Mouse (Mus musculus): ENCODE results near the gene Usp49.
"Not testable (repeated sequence)": the region's sequence is repeated elsewhere in the genome, so short reads cannot be mapped to it uniquely, and the experiment has no call there.

Usp49 gene

DNA sequence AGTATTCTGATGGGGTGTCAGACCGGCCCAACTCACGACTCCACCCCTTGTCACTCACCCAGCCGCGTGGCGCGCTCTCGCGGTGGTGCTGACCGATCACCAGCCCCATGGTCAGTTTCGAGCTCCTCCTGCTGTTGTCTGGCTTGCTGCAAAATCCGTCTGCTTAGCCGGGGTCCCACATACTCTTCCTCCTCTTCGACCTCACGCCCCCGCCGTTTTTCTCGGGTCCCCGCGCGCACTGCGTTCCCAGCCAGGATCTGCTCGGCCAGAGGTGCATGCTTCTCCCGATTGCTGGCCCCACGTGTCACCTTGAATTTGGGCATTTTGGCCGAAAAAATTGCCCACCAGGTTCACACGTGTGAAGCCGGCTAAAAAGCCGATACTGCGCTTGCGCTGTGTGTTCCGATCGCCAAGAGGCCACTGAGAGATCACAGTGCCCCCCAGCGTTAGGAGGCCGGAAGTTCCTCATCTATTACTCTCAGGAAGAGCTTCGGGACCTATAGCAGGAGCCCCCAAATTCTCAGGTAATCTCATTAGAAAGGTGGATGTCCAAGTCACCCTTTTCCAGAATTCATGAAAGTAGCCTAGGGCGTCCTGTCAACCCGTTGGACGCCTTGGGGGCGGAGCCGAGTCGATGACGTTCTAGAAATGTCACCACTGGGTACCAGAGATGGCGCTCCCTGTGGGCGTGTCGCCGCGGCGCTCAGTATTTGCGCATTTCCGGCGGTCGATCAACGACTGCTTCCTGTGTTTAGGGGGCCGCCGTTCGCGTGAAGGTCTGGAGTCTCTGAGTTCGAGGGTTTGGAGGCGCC lies 19.4 kb upstream of the Usp49 start, which contains the start of the genes Bysl, Med20 and Gm20517:
Gene Bysl, minus strand, starts transcription at position 644 of the 812 bp plus-strand sequence.
Gene Med20, plus strand, starts transcription at position 734 of the 812 bp plus-strand sequence.
Gene Gm20517, plus strand, starts transcription at position 741 of the 812 bp plus-strand sequence.
- DNase-seq, result peak; percentile 98

DNA sequence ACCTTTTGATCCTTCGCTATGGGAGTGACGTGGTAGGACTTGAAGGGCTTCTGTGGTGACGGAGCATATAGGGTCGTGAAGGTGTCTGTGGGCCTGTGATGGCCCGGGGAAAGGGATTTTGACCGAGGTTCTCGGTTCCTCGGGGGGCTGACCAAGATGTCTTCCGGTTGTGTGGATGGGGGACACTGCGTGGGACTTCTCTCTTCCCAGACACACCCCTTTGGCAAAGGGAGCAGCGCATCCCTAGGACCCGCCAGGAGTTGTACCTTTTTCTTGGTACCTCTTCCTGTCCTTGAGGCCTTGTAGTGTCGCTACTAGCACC lies 18.9 kb upstream of the Usp49 start:
- DNase-seq, result no peak

DNA sequence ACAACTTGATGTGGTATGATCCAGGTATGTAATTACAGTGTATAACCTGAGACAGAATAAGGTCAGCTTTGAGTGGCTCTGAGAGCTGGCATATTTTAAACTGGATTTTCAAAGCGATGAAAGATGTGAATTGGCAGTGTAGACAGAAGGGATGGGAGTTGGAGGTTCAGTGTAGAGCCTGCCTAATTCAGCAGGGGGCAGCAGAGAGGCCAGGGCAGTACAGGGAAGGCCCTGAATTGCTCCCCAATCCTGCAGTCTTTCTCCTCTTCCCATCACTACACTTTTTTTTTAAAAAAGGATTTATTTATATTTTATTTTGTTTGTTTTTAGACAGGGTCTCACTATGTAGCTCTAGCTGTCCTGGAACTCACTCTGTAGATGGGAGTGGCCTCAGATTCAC lies 16.5 kb upstream of the Usp49 start:
- peak; percentile 64 for DNase-seq

DNA sequence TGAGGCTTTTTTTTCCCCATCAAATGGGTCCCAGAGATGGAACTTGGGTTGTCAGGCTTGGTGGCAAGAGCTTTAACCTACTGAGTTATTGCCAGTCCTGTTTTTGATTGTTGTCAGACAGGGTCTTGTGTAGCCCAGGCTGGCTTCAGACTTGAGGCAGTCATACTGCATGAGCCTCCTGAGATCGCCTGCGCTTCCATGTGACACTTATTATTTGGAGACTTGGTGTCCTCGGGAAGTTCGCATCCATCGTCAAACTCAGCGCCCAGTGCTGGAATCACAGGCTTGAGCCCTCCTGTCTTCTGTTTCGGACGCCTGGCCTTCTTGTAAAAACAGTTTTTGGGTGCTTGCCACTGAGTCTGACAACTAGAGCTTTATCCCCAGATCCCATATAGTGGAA lies 14.4 kb upstream of the Usp49 start:
- DNase-seq, result no peak

DNA sequence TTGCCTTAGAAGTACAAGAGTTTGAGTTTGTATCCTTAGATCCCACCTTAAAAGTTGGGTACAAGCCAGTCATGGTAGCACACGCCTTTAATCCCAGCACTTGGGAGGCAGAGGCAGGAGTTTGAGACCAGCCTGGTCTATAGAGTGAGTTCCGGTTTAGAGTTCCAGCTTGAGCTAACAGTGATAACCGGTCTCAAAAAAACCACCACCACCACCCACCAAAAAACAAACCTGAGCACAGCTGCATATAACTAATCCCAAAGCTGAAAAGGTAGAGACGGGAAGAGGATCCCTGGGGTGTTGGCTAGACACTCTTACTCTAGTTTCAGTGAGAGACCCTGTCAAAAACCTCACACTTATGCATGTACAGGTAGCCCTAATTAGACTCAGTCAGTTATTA lies 13.8 kb upstream of the Usp49 start:
- no peak for DNase-seq

DNA sequence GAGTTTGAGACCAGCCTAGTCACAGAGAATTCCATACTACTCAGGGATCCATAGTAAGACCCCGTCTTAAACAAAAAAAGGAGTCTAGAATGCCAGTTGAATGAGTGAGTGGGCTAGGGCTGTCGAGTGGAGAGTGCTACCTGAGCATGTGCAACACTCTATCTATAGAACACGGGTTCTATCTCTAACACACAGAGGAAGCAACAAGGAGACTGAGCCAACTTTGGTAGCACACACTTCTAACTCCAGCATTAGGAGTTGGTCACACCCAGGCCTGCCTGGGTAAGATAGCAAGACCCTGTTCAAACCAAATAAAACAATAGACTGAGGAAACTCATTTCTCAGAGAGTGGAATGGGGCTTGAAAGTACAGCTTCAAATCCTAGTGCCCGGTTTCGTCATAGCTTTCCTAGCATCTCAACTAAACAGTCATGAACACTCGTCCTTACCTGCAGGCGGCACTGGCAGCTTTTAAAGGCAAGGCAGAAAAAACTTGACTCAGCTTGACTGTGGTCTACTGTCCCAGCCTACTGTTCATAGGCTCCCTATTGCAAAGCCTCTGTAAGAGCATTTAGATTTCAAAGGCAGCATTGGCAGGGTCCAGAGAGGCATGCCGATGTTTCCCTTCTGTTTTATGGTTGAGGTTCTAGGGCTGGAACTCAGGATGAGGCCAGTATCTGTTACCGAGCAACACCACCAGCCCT lies 12.7 kb upstream of the Usp49 start:
- DNase-seq, result no peak

DNA sequence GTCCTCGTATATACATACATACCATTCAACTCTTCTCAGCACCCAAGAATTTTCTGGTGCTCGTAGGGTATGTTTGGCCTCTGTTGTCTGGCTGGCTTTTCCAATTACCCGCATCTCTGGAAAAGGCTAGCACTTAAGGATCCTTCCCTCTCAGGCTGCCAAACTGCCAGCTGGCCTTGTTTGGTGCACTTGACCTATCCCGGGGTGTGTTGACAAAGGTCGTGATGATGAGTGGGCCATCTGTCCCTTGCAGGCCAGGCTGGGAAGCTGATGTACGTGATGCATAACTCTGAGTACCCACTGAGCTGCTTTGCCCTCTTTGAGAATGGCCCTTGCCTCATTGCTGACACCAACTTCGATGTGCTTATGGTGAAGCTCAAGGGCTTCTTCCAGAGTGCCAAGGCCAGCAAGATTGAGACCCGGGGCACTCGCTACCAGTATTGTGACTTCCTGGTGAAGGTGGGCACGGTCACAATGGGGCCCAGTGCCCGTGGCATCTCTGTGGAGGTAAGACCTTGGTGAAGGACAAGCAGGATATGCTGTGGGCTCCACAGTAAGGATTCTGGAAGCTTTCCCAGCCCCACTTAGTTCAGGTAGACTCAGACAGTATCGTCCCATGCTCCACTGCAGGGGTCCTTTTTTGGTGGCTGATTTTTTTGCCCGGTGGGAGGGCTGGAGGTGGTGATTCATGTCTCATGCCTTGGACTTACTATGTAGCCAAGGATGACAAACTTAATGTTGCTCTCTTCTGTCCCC lies 11.8 kb upstream of the Usp49 start:
- DNase-seq, result no peak

DNA sequence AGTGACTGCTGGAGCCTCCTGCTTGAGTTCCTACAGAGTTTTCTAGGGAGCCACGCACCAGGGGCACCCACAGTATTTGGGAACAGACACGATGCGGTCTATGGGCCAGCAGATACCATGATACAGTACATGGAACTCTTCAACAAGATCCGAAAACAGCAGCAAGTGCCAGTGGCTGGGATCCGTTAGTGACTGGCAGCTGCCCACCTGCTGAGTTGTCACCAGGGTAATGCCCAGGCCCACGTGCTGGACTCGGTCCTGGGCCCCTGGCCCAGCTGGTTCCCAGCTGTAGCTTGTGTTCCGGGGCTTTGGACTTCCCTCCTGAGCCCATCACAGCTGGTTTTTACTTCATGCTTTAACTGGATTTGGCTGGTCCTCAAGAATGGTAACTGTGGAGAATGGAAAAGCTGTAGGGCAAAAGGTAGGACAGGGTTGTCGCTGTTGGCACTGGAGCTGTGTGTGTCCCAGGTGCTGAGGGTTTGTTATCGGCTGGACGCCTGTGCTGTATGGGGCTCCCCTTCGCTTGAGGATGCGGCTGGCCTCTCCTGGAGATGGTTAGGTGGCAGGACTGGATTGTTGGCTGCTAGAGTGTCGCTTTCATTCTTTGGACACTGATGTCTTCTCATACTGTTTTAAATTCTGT lies 7.5 kb upstream of the Usp49 start:
- DNase-seq, result no peak

DNA sequence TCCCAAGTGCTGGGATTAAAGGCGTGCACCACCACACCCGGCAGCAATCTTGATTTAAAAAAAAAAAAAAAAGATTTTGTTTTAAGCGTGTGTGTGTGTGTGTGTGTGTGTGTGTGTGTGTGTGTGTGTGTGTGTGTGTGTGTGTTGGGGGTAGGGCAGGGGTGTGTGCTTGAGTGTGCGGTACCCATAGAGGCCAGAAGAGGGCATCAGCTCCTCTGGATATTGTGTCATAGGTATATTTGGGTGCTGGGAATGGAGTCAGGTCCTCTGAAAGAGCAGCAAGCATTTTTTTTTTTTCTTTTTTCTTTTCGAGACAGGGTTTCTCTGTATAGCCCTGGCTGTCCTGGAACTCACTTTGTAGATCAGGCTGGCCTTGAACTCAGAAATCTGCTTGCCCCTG lies 5.9 kb upstream of the Usp49 start:
- DNase-seq, result not testable (repeated sequence)

DNA sequence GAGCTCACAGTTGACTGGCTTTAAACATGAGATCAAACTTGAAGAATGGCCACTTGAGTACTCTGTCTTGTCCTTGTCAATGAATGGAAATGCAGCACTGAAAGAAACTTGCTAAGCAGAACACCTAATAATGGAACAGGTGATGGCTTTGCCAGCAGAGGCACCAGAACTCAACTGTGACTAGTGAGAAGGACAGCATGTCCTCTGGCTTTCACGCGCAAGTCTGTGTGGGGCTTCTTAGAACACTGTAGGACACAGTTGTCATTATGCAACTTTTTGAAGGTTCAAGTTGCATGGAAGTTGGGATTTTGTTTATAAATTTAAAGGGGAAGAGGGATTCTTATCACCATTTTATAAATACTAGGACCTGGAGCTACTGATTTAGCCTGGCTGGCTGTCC lies 5.4 kb upstream of the Usp49 start:
- no peak for DNase-seq

DNA sequence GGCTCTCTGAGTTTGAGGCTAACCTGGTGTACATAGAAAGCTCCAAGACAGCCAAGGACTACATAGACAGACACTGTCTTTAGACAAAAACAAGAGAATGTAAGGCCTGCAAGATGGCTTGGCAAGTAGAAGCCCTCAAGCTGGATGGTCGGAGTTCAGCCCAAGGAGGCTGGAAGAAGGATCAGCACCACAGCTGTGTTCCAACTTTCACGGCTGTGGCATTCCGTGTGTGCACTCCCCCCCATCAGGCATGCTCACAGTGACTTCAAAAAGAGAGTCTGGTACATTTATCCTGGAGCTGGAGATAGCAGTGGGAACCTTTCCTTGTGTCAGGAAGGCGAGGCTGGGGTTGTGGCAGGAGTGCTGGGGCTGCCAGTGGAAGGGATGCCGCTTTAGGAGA lies 4.5 kb upstream of the Usp49 start:
- peak; percentile 22 for DNase-seq

DNA sequence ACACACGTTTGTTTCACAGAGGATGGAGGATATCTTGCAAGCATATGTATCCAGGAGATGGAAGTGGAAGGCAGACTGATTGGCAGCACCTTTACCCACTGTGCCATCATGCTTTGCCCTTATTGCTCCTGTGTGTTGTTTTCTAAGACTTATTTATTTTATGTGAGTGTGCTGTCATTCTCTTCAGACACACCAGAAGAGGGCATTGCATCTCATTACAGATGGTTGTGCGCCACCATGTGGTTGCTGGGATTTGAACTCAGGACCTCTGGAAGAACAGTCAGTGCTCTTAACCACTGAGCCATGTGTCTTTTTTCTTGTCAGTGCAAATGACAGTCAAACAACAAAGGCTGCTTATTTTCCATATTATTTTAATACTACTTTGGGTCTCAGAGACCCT lies 2.7 kb upstream of the Usp49 start:
- no peak for DNase-seq

DNA sequence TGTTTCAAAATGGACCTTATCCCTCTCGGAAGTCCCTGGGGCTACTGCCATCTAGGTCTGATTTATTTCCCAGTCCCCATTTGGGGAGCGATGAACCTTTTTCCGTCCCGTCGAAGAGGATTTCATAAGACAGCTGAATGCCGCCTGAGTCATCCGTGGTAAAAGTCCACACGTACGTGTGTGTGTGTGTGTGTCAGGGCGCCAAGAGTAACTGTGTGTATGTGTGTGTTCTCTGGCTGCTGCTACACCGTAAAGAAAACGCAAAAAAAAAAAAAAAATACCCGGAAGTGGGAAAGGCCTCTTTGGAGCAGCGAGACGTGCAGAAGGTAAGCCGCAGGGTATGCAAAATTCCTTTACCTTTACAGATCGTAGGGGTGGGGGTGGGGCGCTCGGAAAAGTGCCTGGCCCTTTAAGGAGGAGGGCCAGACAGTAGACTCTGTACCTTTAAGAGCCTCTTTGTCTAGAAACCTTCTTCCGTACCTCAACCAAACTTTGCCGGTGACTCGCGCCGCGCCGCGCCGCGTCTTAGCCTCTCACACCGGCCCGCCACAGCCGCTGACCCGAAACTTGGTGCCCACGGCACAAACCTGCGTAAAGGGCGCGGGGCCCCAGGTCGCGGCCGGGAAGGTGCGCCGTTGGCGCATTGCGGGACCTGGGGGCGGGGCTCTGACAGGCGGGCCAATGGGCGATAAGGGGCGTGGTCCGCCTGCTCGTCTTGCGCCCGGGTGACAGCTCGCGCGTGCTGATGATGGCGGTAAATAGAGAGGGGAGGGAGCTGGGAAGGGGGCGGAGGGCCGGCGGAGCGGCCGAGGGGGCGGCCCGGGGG lies 1.4 kb upstream of the Usp49 start:
- peak; percentile 96 for DNase-seq

DNA sequence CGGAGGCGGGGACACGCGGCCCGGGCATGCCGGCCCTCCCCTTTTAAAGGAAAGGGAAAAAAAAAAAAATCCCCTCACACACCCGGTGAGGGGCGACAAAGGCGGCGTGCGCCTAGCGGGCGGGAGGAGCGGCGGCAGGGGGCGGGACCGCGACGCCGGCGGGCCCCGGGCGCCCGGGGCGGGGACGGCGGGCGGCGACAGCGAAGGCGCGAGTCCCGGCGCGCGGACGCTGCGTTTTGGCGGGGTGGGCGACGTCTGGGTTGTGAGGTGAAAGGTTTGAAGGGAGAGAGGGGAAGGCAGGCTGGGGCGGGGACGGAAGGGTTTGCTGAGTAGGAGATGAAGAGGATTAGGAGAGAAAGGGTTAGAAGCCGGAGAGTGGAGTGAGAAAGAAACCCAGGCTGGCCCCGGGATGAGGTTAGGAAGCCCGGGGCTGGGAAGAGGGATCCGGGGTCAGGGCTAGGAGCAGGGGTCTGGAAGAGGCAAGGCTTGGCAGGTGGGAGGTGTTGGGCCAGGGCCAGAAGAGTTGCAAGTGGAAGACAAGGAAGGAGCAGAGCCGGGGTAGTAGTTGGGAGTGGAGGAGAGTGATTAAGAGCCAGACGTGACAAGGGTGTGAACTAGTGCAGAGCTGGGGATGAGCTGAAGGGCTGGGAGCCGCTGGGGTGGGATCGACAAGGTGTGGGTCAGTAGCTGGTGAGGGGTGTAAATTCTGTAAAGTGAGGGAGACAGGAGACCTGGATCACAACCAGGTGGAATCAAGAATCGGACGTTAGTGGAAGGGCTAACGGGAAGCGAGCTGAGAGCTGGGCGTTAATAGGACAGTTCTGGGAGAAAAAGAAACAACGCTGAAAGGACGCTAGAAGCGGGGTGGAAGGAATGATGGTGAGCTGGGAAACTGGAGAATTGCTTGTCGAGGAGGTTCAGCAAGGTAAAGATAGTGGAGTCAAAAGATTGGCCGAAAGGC lies 493 bp upstream of the Usp49 start:
- DNase-seq, result peak; percentile 21

DNA sequence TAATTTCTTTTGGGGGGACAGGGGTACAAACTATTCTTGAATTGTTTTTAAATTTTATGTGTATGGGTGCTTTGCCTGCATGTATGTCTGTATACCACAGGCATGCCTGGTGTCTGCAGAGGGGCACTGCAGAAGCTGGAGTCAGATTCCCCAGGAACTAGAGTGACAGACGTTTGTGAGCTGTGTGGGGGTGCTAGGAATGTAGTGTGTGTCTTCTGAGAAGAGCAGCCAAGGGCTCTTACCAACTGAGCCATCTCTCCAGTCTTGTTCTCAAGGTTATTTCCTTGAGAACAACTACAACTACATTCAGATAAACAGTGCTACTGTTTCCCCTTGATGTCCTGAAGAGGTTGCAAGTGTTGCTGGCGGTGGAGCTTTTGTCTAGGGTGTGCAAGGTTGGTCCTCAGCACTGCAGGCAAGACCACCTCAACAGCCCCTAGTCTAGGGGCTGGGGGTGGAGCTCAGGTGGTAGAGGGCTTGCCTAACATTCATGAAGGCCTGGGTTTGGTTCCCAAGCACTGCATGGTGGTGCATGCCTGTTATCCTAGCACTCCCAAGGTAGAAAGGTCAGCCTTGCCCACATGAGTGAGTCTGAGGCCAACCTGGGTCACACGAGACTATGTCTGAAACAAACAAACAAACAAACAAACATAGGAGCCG lies 1.8 kb downstream of the Usp49 start:
- no peak for DNase-seq

DNA sequence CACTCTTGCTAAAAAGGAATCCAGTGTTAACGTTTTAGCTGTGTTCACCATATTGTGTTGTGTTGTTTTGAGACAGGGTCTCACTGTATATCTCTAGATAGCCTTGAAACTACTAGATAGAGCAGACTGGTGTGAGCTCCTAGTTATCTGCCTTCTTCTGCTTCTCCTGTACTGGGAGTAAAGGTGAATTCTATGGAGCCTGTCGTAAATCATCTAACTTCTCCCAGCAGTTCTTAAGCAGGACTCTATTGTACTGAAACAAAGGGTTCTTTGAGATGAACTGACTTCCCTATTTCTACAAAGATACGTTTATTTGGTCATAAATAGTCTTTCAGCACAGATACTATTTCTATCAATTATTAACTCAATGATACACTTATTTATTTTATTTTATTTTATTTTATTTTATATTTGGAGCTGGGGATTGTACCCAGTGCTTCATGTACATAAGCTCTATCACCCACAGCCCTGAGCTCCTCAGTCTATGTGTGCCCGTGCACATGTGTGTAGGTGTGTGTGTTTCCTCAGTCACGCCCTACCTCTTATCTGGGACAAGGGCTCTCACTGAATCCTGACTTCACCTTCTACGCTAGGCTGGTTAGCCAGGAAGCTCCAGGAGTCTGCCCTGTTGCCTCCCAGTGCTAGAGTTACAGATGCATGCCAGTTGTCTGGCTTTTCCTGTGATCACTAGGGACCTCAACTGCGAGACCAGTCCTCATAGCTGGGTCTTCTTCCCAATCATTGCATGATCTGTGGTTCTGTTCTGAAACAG lies 3.7 kb downstream of the Usp49 start:
- DNase-seq, result peak; percentile 69

DNA sequence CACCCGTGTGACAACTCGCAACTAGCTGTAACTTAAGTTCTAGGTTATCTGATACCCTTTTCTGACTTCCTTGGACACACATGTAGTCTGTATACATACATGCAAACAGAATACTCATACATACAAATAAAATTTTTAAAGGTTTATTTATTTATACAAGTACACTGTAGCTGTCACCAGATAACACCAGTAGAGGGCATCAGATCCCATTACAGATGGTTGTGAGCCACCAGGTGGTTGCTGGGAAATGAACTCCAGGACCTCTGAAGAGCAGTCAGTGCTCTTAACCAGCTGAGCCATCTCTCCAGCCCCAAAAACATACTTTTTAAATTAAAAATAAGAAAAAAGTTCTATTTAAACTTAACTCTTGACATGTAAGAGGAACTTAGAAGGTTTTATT lies 12.5 kb downstream of the Usp49 start:
- DNase-seq, result no peak

DNA sequence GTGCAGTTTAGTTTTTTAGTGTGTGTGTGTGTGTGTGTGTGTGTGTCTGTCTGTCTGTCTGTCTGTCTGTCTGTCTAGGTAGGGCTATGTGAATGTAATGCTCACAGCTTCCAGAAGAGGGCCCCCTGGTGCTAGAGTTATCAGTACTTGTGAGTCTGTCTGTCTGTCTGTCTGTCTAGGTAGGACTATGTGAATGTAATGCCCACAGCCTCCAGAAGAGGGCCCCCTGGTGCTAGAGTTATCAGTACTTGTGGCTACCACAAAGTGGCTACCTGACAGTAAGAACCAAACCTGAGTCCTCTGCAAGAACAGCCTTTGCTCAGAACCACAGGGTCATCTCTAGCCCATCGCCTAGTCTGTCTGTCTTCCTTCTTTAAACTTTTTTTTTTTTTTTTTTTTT lies 16.2 kb downstream of the Usp49 start:
- DNase-seq, result peak; percentile 90

DNA sequence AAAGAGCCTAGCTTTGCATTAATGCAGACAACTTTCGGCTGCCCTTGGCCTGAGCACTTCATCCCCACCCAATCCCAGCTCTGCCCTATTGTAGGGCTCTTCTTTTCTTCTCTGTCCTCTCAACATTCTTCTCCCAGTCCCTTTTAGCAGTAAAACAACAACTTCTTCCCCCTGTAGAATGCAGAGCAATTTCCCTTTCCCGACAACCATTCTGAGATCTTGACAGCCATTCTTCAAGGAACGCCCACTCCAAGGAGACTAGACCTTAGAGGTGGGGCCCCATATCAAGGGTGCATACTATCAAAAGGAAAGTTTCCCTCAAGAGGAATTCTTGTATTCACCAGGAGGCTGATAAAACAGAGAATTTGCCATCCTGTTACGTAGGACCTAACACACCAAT lies 18.5 kb downstream of the Usp49 start:
- no peak for DNase-seq

DNA sequence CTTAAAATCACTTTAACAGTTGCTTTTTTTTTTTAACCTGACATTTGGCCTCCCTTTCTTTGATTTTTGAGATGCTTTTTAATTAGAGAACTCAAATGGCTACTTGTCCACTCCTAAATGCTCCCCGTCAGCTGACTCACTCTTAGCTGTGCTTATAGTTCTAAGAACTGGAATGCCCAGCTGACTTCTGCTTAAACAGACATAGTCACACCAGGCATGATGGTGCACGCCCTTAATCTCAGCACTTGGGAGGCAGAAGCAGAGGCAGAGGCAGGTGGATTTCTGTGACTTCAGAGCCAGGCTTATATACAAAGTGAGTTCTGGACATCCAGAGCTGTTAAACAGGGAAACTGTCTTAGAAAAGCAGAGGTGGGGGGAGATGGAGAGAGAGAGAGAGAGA lies 21.5 kb downstream of the Usp49 start:
- no peak for DNase-seq
